Mouse (Mus musculus) activated CD4-positive, CD25-positive, alpha-beta regulatory T cell, adult 4 months (primary cell): Measurements from ENCODE around the gene Omt2b. TPM values are rescaled to one million over a fixed set of nuclear protein-coding genes. Genes with fewer than 3 reads are reported as not detected.

Experiments used
- polyA plus RNA-seq, 2 experiments: library from polyadenylated mRNA; unstranded; fragments of 100-300 nt; shearing (Covaris generic); gene quantifications; one replicate each; pipeline ENCODE4 v1.2.1; 2017

The Omt2b gene
- polyA plus RNA-seq, 2 experiments from 2014 or later: not detected

Other genes with a start within 250 kb of the Omt2b start
- 10 to 100 TPM; 18.0 to 20.3 TPM for gene Fbxo9, start 218.5 kb upstream of the Omt2b start, polyA plus RNA-seq
- gene Ick, start 218.4 kb upstream of the Omt2b start, polyA plus RNA-seq: 1 to 10 TPM; 8.1 to 9.5 TPM
- 10 to 100 TPM; 22.3 to 23.5 TPM for gene Gsta4, start 144.8 kb upstream of the Omt2b start, polyA plus RNA-seq
- gene Gsta1, start 96.9 kb upstream of the Omt2b start, polyA plus RNA-seq: not detected
- gene Gm3776, start 70.5 kb upstream of the Omt2b start, polyA plus RNA-seq: not detected
- gene Gm10639, start 37.7 kb upstream of the Omt2b start, polyA plus RNA-seq: not detected
- not detected for gene Omt2a, start 12.8 kb upstream of the Omt2b start, polyA plus RNA-seq
- not detected for gene Gsta2, start 28.2 kb downstream of the Omt2b start, polyA plus RNA-seq
- gene Dppa5a, start 40.6 kb downstream of the Omt2b start, polyA plus RNA-seq: not detected
- under 1 TPM in 1 of 2 experiments, not detected in 1; 0.16 TPM for gene Ooep, start 51.1 kb downstream of the Omt2b start, polyA plus RNA-seq
- 1 to 10 TPM; 2.7 to 3.1 TPM for gene Ddx43, start 68.2 kb downstream of the Omt2b start, polyA plus RNA-seq
- gene Cgas, start 115.6 kb downstream of the Omt2b start, polyA plus RNA-seq: 1 to 10 TPM; 2.6 to 3.4 TPM
- gene Mto1, start 120.6 kb downstream of the Omt2b start, polyA plus RNA-seq: 10 to 100 TPM; 11.6 to 14.8 TPM
- not detected for gene Gm17324, start 121.2 kb downstream of the Omt2b start, polyA plus RNA-seq
- over 10,000 TPM; 10,605 to 11,851 TPM for gene Eef1a1, start 161.6 kb downstream of the Omt2b start, polyA plus RNA-seq